Comparison of ENCODE assay signal across 13 mouse cellular contexts in genomic region chr1:180186371-180186770, GRCm38 (mm10).
"Had no signal": no experiment of that assay in that cellular context is flagged by ENCODE, and none has a peak within 500 bp of the region (broad histone marks: within the 10 kb centered on the region; RNA-seq: fewer than 3 reads in every experiment).

No protein-coding gene starts in this region.

- H3K9me3 ChIP-seq: liver, embryonic 13.5 days; lung, embryonic 15.5 days; midbrain, embryonic 15.5 days; neural tube, embryonic 13.5 days had no signal

- ATAC-seq: liver, postnatal 0 days; midbrain, embryonic 15.5 days had no signal

- H3K36me3 ChIP-seq: limb, embryonic 12.5 days; liver, embryonic 13.5 days; lung, embryonic 15.5 days; midbrain, embryonic 15.5 days; neural tube, embryonic 13.5 days had no signal

- H3K27me3 ChIP-seq: limb, embryonic 12.5 days; liver, embryonic 13.5 days; lung, embryonic 15.5 days; midbrain, embryonic 15.5 days; neural tube, embryonic 13.5 days had no signal

- H3K9ac ChIP-seq: limb, embryonic 12.5 days; liver, embryonic 13.5 days; liver, postnatal 0 days; lung, embryonic 15.5 days; midbrain, embryonic 15.5 days; neural tube, embryonic 13.5 days had no signal

- H3K4me1 ChIP-seq: limb, embryonic 12.5 days; lung, embryonic 15.5 days; midbrain, embryonic 15.5 days; neural tube, embryonic 13.5 days had no signal

- H3K4me2 ChIP-seq: limb, embryonic 12.5 days; liver, embryonic 13.5 days; lung, embryonic 15.5 days; midbrain, embryonic 15.5 days; neural tube, embryonic 13.5 days had no signal

- DNase-seq: kidney, postnatal 36 days; liver; liver, embryonic 13.5 days; liver, postnatal 0 days; retina, postnatal 1 day; right cerebral cortex, postnatal 4 days; spleen, adult 18-20 months; thymus, postnatal 36 days had no signal

- H3K27ac ChIP-seq: kidney, postnatal 0 days; limb, embryonic 12.5 days; liver, embryonic 13.5 days; lung, embryonic 15.5 days; midbrain, embryonic 15.5 days; neural tube, embryonic 13.5 days had no signal

- H3K4me3 ChIP-seq: limb, embryonic 12.5 days; liver, embryonic 13.5 days; lung, embryonic 15.5 days; midbrain, embryonic 15.5 days; neural tube, embryonic 13.5 days had no signal
